Mouse (Mus musculus) B cell, adult 2 months (primary cell): ENCODE data around the gene Gm10959.
"Not testable (repeated sequence)": the region's sequence is repeated elsewhere in the genome, so short reads cannot be mapped to it uniquely, and the experiment has no call there.

ENCODE experiments used
- DNase-seq, 2 experiments: peaks; one replicate each; pipeline ENCODE4 v3.0.0; 2022

The Gm10959 gene

GRCm38 (mm10) chr3:122919260-122919659 is at the start of gene Gm10959:
Gene Gm10959 (minus strand): TSS chr3:122919360.
- no peak for DNase-seq

- no peak for DNase-seq
Observed at GRCm38 (mm10) chr3:122968391-122968790, 49.2 kb upstream of the Gm10959 start.

- no peak for DNase-seq
Observed at GRCm38 (mm10) chr3:122964301-122964700, 45.1 kb upstream of the Gm10959 start.

- no peak for DNase-seq
Observed at GRCm38 (mm10) chr3:122950129-122950528, 31.0 kb upstream of the Gm10959 start.

- DNase-seq = no peak
Observed at GRCm38 (mm10) chr3:122943387-122943890, 24.3 kb upstream of the Gm10959 start.

- peak; percentile 40 to 52 for DNase-seq
Observed at GRCm38 (mm10) chr3:122939215-122939614, 20.1 kb upstream of the Gm10959 start.

- not testable (repeated sequence) for DNase-seq
Observed at GRCm38 (mm10) chr3:122937176-122937575, 18.0 kb upstream of the Gm10959 start.

GRCm38 (mm10) chr3:122932466-122932865 is 13.3 kb upstream of the Gm10959 start:
- no peak for DNase-seq

- DNase-seq = no peak
Observed at GRCm38 (mm10) chr3:122929723-122930122, 10.6 kb upstream of the Gm10959 start.

- DNase-seq = peak; percentile 95
Observed at GRCm38 (mm10) chr3:122924009-122924914, 5.1 kb upstream of the Gm10959 start, which contains the start of gene 1810037I17Rik. Gene 1810037I17Rik (plus strand): TSS chr3:122924203.

GRCm38 (mm10) chr3:122923147-122923546 is 4.0 kb upstream of the Gm10959 start:
- DNase-seq = no peak

GRCm38 (mm10) chr3:122921676-122922527 is 2.7 kb upstream of the Gm10959 start:
- no peak for DNase-seq

GRCm38 (mm10) chr3:122920572-122921435 is 1.6 kb upstream of the Gm10959 start:
- DNase-seq = no peak

GRCm38 (mm10) chr3:122918672-122919071 is 488 bp downstream of the Gm10959 start:
- no peak for DNase-seq

GRCm38 (mm10) chr3:122916191-122916680 is 2.9 kb downstream of the Gm10959 start:
- DNase-seq = no peak

- DNase-seq = no peak
Observed at GRCm38 (mm10) chr3:122915493-122915892, 3.7 kb downstream of the Gm10959 start.

- no peak for DNase-seq
Observed at GRCm38 (mm10) chr3:122907841-122908240, 11.3 kb downstream of the Gm10959 start.

GRCm38 (mm10) chr3:122903746-122904433 is 15.3 kb downstream of the Gm10959 start:
- DNase-seq = peak; percentile 23 to 28

GRCm38 (mm10) chr3:122898254-122898653 is 20.9 kb downstream of the Gm10959 start:
- no peak for DNase-seq

GRCm38 (mm10) chr3:122895189-122895731 is 23.9 kb downstream of the Gm10959 start:
- DNase-seq = no peak

- DNase-seq = no peak
Observed at GRCm38 (mm10) chr3:122894772-122895171, 24.4 kb downstream of the Gm10959 start, which contains the start of gene Fabp2. Gene Fabp2 (plus strand): TSS chr3:122895072.
